Mouse (Mus musculus) heart, embryonic 11.5 days (tissue): ENCODE measurements around the gene Cep295. TPM values are rescaled to one million over a fixed set of nuclear protein-coding genes. Genes with fewer than 3 reads are reported as not detected.
A peak's percentile ranks its signal among the peaks of the same experiment; 100 is the strongest.

Experiments
- ATAC-seq: fragments of 200-750 bp; cut with Nextera tagmentation; replicated peaks from 2 replicates; pipeline ENCODE4 v1.8.0; 2017; ENCODE audit warnings: moderate library complexity; ENCODE audit not compliant: insufficient number of reproducible peaks, low FRiP score, low TSS enrichment
- H3K27ac ChIP-seq: fragments of 300-500 bp; sonication (generic); 2 replicates; pipeline ENCODE4 v1.5.1; 2014; ENCODE audit warnings: mild to moderate bottlenecking, low read depth, low read length
- H3K27me3 ChIP-seq: fragments of 300-500 bp; sonication (generic); 2 replicates; pipeline ENCODE4 v1.6.1; 2014; ENCODE audit warnings: mild to moderate bottlenecking, low read length, mixed read lengths; ENCODE audit not compliant: control insufficient read depth, insufficient read depth
- H3K36me3 ChIP-seq: fragments of 300-500 bp; sonication (generic); 2 replicates; pipeline ENCODE4 v1.6.1; 2014; ENCODE audit warnings: mild to moderate bottlenecking, low read length, moderate library complexity, mixed read lengths; ENCODE audit not compliant: control insufficient read depth, insufficient read depth
- H3K4me1 ChIP-seq: fragments of 300-500 bp; sonication (generic); 2 replicates; pipeline ENCODE4 v1.6.1; 2014; ENCODE audit warnings: low read length; ENCODE audit not compliant: control insufficient read depth, insufficient read depth
- H3K4me2 ChIP-seq: fragments of 300-500 bp; sonication (generic); 2 replicates; pipeline ENCODE4 v1.6.1; 2014; ENCODE audit warnings: mild to moderate bottlenecking, moderate library complexity
- H3K4me3 ChIP-seq: fragments of 300-500 bp; sonication (generic); 2 replicates; pipeline ENCODE4 v1.5.1; 2014; ENCODE audit warnings: low read depth, low read length
- H3K9ac ChIP-seq: fragments of 300-500 bp; sonication (generic); 2 replicates; pipeline ENCODE4 v1.6.1; 2014; ENCODE audit warnings: mild to moderate bottlenecking, low read depth, low read length, moderate library complexity
- H3K9me3 ChIP-seq: fragments of 300-500 bp; sonication (generic); replicated peaks from 2 replicates; pipeline ENCODE4 v1.6.1; 2016; ENCODE audit warnings: low read length; ENCODE audit not compliant: control insufficient read depth
- WGBS: fragments of 180-500 bp; shearing (Covaris S2); extraction: QIAGEN DNeasy Blood & Tissue Kit; methylation state at CpG from one replicate; pipeline ENCODE4 v1.1.7; 2014; ENCODE audit not compliant: insufficient replicate concordance; 5-methylcytosine and 5-hydroxymethylcytosine counted together
- microRNA-seq: library from miRNA; unstranded; fragments of <30 nt; microRNA quantifications from one replicate; pipeline ENCODE4, GENCODE M21; 2016; ENCODE audit warnings: borderline number of aligned reads
- polyA plus RNA-seq: library from polyadenylated mRNA; unstranded; fragments of >200 nt; fragmentation: Nextera tagmentation; extraction: Ambion mirVana; gene quantifications from 2 replicates; pipeline ENCODE4 v1.2.1, GENCODE M21; 2014

The Cep295 gene
- polyA plus RNA-seq, 1 experiment from 2014 or later, result 14.5 TPM

DNA sequence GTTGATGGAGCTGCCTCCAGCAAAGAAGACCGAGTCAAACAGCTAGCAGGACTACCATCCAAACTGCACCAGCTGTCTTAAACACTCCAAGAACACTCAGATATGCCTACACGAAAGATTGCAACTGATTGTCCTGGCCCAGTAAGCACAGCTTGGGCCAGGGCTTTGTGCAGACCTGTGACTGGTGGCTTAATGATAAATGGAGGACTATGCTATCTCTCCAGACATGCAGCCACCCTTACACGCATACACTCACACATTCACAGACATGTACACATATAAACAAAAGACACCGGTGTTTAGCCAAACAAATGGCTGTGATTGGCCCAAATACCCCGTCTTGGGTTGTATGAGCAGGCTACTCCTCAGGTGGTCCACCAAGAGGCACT, 77.1 kb downstream of the Cep295 start:
- peak overlapping the region; percentile 78 for H3K9ac ChIP-seq
- 48% methylated on average over 5 of the region's 5 CpGs for WGBS
- H3K9me3 ChIP-seq, result no peaks in the 10 kb centered on the region
- H3K4me2 ChIP-seq, result peak overlapping the region; percentile 85
- H3K27me3 ChIP-seq, result no peaks in the 10 kb centered on the region
- peak; percentile 14; the same call in 1 of the 2 replicates for ATAC-seq
- H3K4me1 ChIP-seq, result peaks cover 8% of the 10 kb centered on the region; the same call in 1 of the 2 replicates
- H3K4me3 ChIP-seq, result peak overlapping the region; percentile 92
- H3K27ac ChIP-seq, result no peak overlapping the region
- peaks cover 9% of the 10 kb centered on the region for H3K36me3 ChIP-seq

DNA sequence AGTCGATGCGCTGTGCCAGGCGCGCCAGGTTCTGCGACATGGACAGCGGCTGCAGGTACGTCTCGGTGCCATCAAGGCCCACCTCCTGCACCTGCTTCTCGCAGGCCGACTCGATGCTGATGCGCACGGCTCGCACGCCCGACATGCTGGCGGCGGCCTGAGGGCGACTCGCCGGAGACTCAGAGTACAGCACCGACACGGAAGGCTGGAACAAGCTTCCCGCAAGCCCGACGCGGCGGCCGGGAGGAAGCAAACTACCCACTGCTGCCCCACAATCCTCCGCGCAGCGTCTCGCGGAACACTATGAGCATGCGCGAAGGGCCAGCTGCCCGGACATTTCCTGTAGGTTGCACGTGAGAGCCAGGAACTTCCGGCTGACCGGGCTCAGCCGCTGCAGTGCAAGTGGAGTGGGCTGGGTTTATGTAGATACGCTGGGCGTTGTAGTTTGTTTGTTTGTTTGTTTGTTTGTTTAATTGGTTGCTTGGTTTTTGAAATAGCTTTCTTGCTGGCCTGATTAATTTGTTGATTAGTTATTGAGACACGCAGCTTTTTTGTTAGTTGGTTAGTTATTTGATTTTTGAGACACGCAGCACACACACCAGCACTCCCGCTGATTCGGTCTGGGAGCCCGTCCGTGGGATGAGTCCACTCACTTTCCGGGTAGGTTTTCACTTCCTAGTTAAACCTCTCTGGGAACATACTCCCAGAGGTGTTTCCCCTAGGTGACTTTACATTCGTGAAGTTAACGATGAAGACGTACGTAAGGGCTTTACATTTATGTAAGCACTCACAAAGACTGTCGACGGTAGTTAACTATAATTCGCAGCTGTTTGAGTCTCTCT, 77.7 kb downstream of the Cep295 start, which contains the start of gene Med17:
Gene Med17, minus strand, starts transcription at position 283 of the 842 bp plus-strand sequence.
- Histone ChIP-seq H3K27me3 (no peaks in the 10 kb centered on the region), H3K27ac (peak within 1 kb of the TSS; percentile 79), H3K36me3 (peaks cover 11% of the 10 kb centered on the region), H3K9me3 (no peaks in the 10 kb centered on the region), H3K4me3 (peak within 1 kb of the TSS; percentile 92), H3K9ac (peak within 1 kb of the TSS; percentile 96), H3K4me1 (peaks cover 8% of the 10 kb centered on the region; the same call in 1 of the 2 replicates), H3K4me2 (peak within 1 kb of the TSS; percentile 85)
- peak; percentile 93 for ATAC-seq
- WGBS, result under 1% methylated on average over 57 of the region's 57 CpGs

DNA sequence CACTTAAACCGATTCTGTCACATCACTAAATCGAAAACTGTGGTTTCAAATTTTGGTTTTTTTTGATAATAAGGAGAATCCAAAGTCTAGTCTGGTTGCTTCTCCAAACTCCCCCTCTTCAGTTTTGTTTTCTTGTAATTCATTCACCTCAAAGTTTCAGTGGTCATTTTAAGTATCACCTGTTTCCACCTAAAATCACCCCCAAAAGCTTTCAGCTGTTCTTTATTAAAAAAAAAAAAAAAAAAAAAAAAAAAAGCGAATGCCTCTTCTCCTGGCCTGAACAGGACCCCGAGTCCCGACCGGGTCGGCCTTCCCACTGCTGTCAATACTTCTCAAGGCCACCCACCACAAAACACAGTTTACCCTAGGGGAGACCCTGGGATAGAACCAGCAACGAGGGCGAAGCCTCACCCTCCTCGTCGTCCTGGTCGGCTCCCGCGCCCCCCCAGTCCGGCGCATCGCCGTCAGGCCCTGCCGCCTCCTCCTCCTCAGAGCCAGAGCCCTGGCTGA, 78.4 kb downstream of the Cep295 start:
- H3K27ac ChIP-seq, result peak overlapping the region; percentile 79
- peaks cover 12% of the 10 kb centered on the region for H3K36me3 ChIP-seq
- H3K4me3 ChIP-seq, result peak overlapping the region; percentile 92
- H3K4me1 ChIP-seq, result peaks cover 8% of the 10 kb centered on the region; the same call in 1 of the 2 replicates
- no peak for ATAC-seq
- no peaks in the 10 kb centered on the region for H3K27me3 ChIP-seq
- WGBS, result 9% methylated on average over 19 of the region's 19 CpGs
- peak overlapping the region; percentile 96 for H3K9ac ChIP-seq
- H3K4me2 ChIP-seq, result peak overlapping the region; percentile 73
- no peaks in the 10 kb centered on the region for H3K9me3 ChIP-seq

- Histone ChIP-seq H3K9me3 (no peaks in the 10 kb centered on the region), H3K9ac (no peak overlapping the region), H3K27me3 (no peaks in the 10 kb centered on the region), H3K36me3 (peaks cover 19% of the 10 kb centered on the region), H3K4me2 (no peak overlapping the region), H3K27ac (no peak overlapping the region), H3K4me3 (no peak overlapping the region), H3K4me1 (peaks cover 8% of the 10 kb centered on the region; the same call in 1 of the 2 replicates)
- WGBS, result 92% methylated on average over 3 of the region's 3 CpGs
- no peak for ATAC-seq
Measured at GRCm38 (mm10) chr9:15278343-15278742, 79.2 kb downstream of the Cep295 start.

DNA sequence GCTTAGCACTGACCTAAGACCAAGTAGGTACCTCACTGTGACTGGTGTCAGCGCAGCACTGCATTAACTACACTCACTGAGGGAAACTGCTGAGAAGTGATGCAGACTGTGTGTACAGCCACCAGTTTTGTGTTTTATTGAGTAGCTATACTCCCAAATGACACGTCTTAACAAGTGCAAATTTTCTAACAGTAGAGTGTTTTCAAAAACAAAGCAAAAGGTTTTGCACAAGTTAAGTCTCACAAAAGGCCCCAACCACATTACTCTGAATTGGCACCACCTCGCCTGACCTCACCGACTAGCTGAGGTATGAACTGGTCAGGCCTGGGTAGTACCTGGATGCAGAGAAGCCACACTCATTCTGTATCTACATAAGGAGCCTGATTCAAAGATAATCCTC, 80.7 kb downstream of the Cep295 start:
- no peak overlapping the region for H3K4me3 ChIP-seq
- peaks cover 26% of the 10 kb centered on the region for H3K36me3 ChIP-seq
- no peak overlapping the region for H3K9ac ChIP-seq
- ATAC-seq, result no peak
- H3K27ac ChIP-seq, result no peak overlapping the region
- WGBS, result 91% methylated on average over 4 of the region's 4 CpGs
- peaks cover 8% of the 10 kb centered on the region; the same call in 1 of the 2 replicates for H3K4me1 ChIP-seq
- no peaks in the 10 kb centered on the region for H3K9me3 ChIP-seq
- no peak overlapping the region for H3K4me2 ChIP-seq
- H3K27me3 ChIP-seq, result no peaks in the 10 kb centered on the region

DNA sequence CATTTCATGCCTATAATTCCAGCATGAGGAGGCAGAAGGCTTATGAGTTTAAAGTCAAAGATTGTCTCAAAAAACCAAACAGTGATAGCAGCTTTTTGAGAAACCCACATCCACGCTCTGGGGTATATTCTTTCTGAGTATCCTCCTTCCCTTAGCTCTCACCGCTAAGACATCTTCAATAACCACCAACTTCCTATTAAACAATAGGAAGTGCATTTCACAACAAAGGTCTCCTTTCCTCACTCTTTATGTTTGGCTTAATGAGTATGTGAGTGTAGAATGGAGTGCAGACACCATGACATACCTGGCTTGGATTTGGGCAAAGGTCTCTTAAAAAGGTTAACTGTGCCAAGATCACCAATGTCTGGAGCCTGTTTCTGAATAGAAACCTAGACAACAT, 83.6 kb downstream of the Cep295 start:
- Histone ChIP-seq H3K27ac (no peak overlapping the region), H3K9ac (no peak overlapping the region), H3K27me3 (no peaks in the 10 kb centered on the region), H3K9me3 (no peaks in the 10 kb centered on the region), H3K4me1 (peaks cover 2% of the 10 kb centered on the region; the same call in 1 of the 2 replicates), H3K4me2 (no peak overlapping the region), H3K4me3 (no peak overlapping the region), H3K36me3 (peaks cover 38% of the 10 kb centered on the region)
- WGBS, result 96% methylated on average over 2 of the region's 2 CpGs
- ATAC-seq, result no peak

Small RNA genes lying within 50 kb of the gene (microRNA-seq; reads per million reads assigned to microRNA genes)
- gene Gm49349 (0.41 reads per million), gene mmu-mir-7650 (not detected)

Other genes starting within 250 kb of the Cep295 start
- gene Hephl1, start 245.7 kb downstream of the Cep295 start, polyA plus RNA-seq, result not detected in 2 replicates
- gene Vstm5, start 118.7 kb downstream of the Cep295 start, polyA plus RNA-seq, result 3.7 and 5.3 TPM in 2 replicates
- 23.2 and 26.8 TPM in 2 replicates for gene Med17, start 77.9 kb downstream of the Cep295 start, polyA plus RNA-seq
- 47.4 and 62.0 TPM in 2 replicates for gene Taf1d, start 51.6 kb downstream of the Cep295 start, polyA plus RNA-seq
- 3.2 and 6.4 TPM in 2 replicates for gene 4931406C07Rik, start 51.3 kb downstream of the Cep295 start, polyA plus RNA-seq
- 2.2 and 3.4 TPM in 2 replicates for gene Smco4, start 135.6 kb upstream of the Cep295 start, polyA plus RNA-seq